Mouse (Mus musculus): ENCODE measurements around the gene Ccr1l1. TPM values are rescaled to one million over a fixed set of nuclear protein-coding genes. Genes with fewer than 3 reads are reported as not detected.

Gene Ccr1l1
- polyA plus RNA-seq, 1 experiment, result 0.06 TPM

DNA sequence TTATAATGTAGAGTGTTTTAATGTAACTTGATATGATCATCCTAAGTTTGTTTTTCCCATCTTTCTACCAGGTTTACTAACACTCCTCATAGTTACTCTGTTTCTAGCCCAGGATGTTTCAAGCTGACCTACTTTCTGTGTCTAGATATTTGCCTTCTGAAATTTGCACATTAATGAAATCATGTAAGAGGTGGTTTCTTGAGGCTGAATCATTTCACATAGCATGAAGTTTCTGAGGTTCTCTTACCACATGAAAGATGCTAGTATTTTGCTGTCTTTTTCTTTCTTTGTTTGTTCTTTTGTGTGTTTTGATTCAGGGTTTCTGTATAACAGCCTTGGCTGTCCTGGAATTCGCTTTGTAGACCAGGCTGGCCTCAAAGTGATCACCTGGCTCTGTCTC is 18.0 kb downstream of the Ccr1l1 start:
- no peak for DNase-seq
- WGBS, result 86% methylated on average over 1 of the region's 1 CpGs
- no peak overlapping the region for H3K4me3 ChIP-seq (ENCODE audit: insufficient read depth, low read depth, low read length)

GRCm38 (mm10) chr9:123957911-123958413 is 20.2 kb downstream of the Ccr1l1 start:
- DNase-seq, result no peak
- no peak overlapping the region for H3K4me3 ChIP-seq (ENCODE audit: insufficient read depth, low read depth, low read length)
- no peaks in the 10 kb centered on the region for H3K36me3 ChIP-seq (ENCODE audit: control insufficient read depth, insufficient read depth, low read length)
- WGBS, result 78% methylated on average over 3 of the region's 3 CpGs
- no peak overlapping the region for H3K27ac ChIP-seq (ENCODE audit: insufficient read depth, low read depth, low read length)
- H3K4me1 ChIP-seq (ENCODE audit: control insufficient read depth, insufficient read depth, low read length), result no peaks in the 10 kb centered on the region
- no peaks in the 10 kb centered on the region for H3K27me3 ChIP-seq (replicated peaks; ENCODE audit: control insufficient read depth, insufficient read depth, low read length)
- TF ChIP-seq POLR2A (IDR thresholded peaks at IDR 0.05; ENCODE audit: low read depth, low read length), result no peak
- no peak for TF ChIP-seq CTCF (conservative IDR thresholded peaks at IDR 0.05; ENCODE audit: insufficient read depth, insufficient read length, low read depth, low read length)

More for the DNA sequence above, 18.0 kb downstream of the Ccr1l1 start:
- no peak for TF ChIP-seq POLR2A (IDR thresholded peaks at IDR 0.05; ENCODE audit: low read depth, low read length)
- no peak for TF ChIP-seq CTCF (conservative IDR thresholded peaks at IDR 0.05; ENCODE audit: insufficient read depth, insufficient read length, low read depth, low read length)
- H3K36me3 ChIP-seq (ENCODE audit: control insufficient read depth, insufficient read depth, low read length), result no peaks in the 10 kb centered on the region
- no peaks in the 10 kb centered on the region for H3K4me1 ChIP-seq (ENCODE audit: control insufficient read depth, insufficient read depth, low read length)
- no peak overlapping the region for H3K27ac ChIP-seq (ENCODE audit: insufficient read depth, low read depth, low read length)
- no peaks in the 10 kb centered on the region for H3K27me3 ChIP-seq (replicated peaks; ENCODE audit: control insufficient read depth, insufficient read depth, low read length)

DNA sequence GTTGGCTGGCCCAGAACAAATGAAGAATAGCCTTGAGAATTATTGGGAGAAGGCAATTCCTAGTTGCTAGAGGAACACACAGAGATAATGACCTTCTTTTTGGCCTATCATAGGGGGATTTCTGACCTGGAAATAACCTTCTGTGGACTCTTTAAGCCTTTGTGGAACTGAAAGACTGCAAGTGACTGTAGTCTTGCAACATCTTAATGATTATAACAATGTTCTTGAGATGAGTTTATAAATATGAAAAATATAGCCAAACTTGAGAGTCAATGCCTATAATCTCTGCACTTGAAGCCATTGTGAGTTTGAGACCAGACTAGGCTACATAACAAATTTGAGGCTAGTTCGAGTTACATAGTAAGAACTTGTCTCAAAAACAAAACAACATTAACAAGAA is 21.3 kb downstream of the Ccr1l1 start:
- H3K36me3 ChIP-seq (ENCODE audit: control insufficient read depth, insufficient read depth, low read length), result no peaks in the 10 kb centered on the region
- H3K27ac ChIP-seq (ENCODE audit: insufficient read depth, low read depth, low read length), result no peak overlapping the region
- DNase-seq, result no peak
- TF ChIP-seq CTCF (conservative IDR thresholded peaks at IDR 0.05; ENCODE audit: insufficient read depth, insufficient read length, low read depth, low read length) (no peak), POLR2A (IDR thresholded peaks at IDR 0.05; ENCODE audit: low read depth, low read length) (no peak)
- no peaks in the 10 kb centered on the region for H3K4me1 ChIP-seq (ENCODE audit: control insufficient read depth, insufficient read depth, low read length)
- H3K4me3 ChIP-seq (ENCODE audit: insufficient read depth, low read depth, low read length), result no peak overlapping the region
- H3K27me3 ChIP-seq (replicated peaks; ENCODE audit: control insufficient read depth, insufficient read depth, low read length), result no peaks in the 10 kb centered on the region
- WGBS, result 67% methylated on average over 1 of the region's 1 CpGs

DNA sequence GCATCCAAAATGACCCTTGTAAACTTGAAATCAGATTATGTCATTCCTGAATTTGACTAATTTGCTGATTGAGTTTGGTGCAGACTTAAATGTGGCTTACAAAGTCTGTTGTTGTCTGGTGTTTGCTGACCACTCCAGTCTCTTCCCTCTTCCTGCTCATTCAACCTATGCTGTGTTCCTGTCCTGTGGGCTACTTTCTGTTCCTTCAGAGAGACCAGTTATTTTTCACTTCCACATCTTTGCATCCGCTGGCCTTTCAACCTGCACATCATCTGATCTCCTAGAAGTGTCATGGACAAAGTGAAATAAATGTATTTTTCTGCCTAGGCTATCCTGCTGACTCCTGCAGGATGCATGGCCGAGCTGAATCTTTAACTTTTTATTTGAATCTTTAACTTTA is 24.7 kb downstream of the Ccr1l1 start:
- Histone ChIP-seq H3K36me3 (ENCODE audit: control insufficient read depth, insufficient read depth, low read length) (no peaks in the 10 kb centered on the region), H3K27me3 (replicated peaks; ENCODE audit: control insufficient read depth, insufficient read depth, low read length) (no peaks in the 10 kb centered on the region), H3K27ac (ENCODE audit: insufficient read depth, low read depth, low read length) (no peak overlapping the region), H3K4me3 (ENCODE audit: insufficient read depth, low read depth, low read length) (no peak overlapping the region), H3K4me1 (ENCODE audit: control insufficient read depth, insufficient read depth, low read length) (no peaks in the 10 kb centered on the region)
- WGBS, result 68% methylated on average over 2 of the region's 2 CpGs
- no peak for TF ChIP-seq CTCF (conservative IDR thresholded peaks at IDR 0.05; ENCODE audit: insufficient read depth, insufficient read length, low read depth, low read length)
- no peak for TF ChIP-seq POLR2A (IDR thresholded peaks at IDR 0.05; ENCODE audit: low read depth, low read length)
- DNase-seq, result no peak

GRCm38 (mm10) chr9:123951176-123951575 is 27.0 kb downstream of the Ccr1l1 start:
- WGBS, result 80% methylated on average over 1 of the region's 1 CpGs
- DNase-seq, result no peak
- TF ChIP-seq CTCF (conservative IDR thresholded peaks at IDR 0.05; ENCODE audit: insufficient read depth, insufficient read length, low read depth, low read length), result no peak
- TF ChIP-seq POLR2A (IDR thresholded peaks at IDR 0.05; ENCODE audit: low read depth, low read length), result no peak
- Histone ChIP-seq H3K4me1 (ENCODE audit: control insufficient read depth, insufficient read depth, low read length) (no peaks in the 10 kb centered on the region), H3K36me3 (ENCODE audit: control insufficient read depth, insufficient read depth, low read length) (no peaks in the 10 kb centered on the region), H3K27ac (ENCODE audit: insufficient read depth, low read depth, low read length) (no peak overlapping the region), H3K27me3 (replicated peaks; ENCODE audit: control insufficient read depth, insufficient read depth, low read length) (no peaks in the 10 kb centered on the region), H3K4me3 (ENCODE audit: insufficient read depth, low read depth, low read length) (no peak overlapping the region)

DNA sequence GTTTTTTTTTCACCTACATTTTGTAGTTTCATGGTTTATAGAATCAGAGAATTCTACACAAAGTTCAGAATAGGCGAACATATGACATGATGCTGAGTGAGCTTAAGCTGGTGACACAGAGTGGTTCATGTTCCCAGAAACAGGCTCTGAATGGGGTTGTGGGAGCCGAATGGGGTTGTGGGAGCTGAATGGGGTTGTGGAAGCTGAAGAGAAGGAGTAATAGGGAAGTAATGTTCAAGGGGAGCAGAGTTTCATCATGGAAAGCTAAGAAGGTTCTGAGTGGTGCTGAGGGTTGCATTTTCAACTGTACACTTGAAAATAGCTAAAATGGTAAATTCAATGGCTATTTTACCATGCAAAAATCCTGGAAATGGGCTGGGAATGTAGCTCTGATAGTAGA is 28.8 kb downstream of the Ccr1l1 start:
- Histone ChIP-seq H3K27ac (ENCODE audit: insufficient read depth, low read depth, low read length) (no peak overlapping the region), H3K4me1 (ENCODE audit: control insufficient read depth, insufficient read depth, low read length) (no peaks in the 10 kb centered on the region), H3K4me3 (ENCODE audit: insufficient read depth, low read depth, low read length) (no peak overlapping the region), H3K27me3 (replicated peaks; ENCODE audit: control insufficient read depth, insufficient read depth, low read length) (no peaks in the 10 kb centered on the region), H3K36me3 (ENCODE audit: control insufficient read depth, insufficient read depth, low read length) (no peaks in the 10 kb centered on the region)
- no peak for DNase-seq
- WGBS, result 85% methylated on average over 2 of the region's 2 CpGs
- TF ChIP-seq CTCF (conservative IDR thresholded peaks at IDR 0.05; ENCODE audit: insufficient read depth, insufficient read length, low read depth, low read length) (no peak), POLR2A (IDR thresholded peaks at IDR 0.05; ENCODE audit: low read depth, low read length) (no peak)

DNA sequence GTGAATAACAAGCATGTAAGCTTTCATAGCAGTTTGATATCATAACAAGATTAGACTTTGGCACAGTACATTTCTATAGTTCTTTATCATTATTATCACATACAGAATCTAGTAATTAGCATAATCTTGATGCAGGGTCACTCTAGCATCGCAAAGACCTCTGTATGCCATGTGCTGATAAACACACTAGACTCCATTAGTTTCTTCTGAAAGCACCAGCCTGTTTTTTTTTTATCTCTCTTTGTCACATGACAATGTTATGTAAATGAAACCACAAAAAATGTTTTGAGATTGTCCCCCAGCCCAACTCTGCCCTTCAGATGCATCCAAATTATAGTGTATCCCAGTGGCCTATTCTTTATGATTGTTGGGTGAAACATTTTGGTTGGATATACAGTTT is 30.4 kb downstream of the Ccr1l1 start:
- TF ChIP-seq POLR2A (IDR thresholded peaks at IDR 0.05; ENCODE audit: low read depth, low read length), result no peak
- TF ChIP-seq CTCF (conservative IDR thresholded peaks at IDR 0.05; ENCODE audit: insufficient read depth, insufficient read length, low read depth, low read length), result no peak
- H3K36me3 ChIP-seq (ENCODE audit: control insufficient read depth, insufficient read depth, low read length), result no peaks in the 10 kb centered on the region
- DNase-seq, result no peak
- WGBS, result 76% methylated on average over 1 of the region's 1 CpGs
- H3K27ac ChIP-seq (ENCODE audit: insufficient read depth, low read depth, low read length), result no peak overlapping the region
- no peaks in the 10 kb centered on the region for H3K4me1 ChIP-seq (ENCODE audit: control insufficient read depth, insufficient read depth, low read length)
- no peak overlapping the region for H3K4me3 ChIP-seq (ENCODE audit: insufficient read depth, low read depth, low read length)
- H3K27me3 ChIP-seq (replicated peaks; ENCODE audit: control insufficient read depth, insufficient read depth, low read length), result no peaks in the 10 kb centered on the region

Measured in kidney, adult 2 months (tissue).